Mouse (Mus musculus) CH12.LX (cell line): ENCODE measurements at regions not wholly inside any gene's neighbourhood (a gene's known extent, or its start where the extent isn't known, plus 50 kb on each side); places are given as distances from the start of the nearest gene placed in this dataset.

Experiments used
- DNase-seq: peaks from one replicate; pipeline ENCODE4 v3.0.0-alpha.2; 2013; ENCODE audit errors: extremely low read depth
- H3K27ac ChIP-seq: 2 replicates; pipeline ENCODE4 v1.5.1; 2012; ENCODE audit warnings: low read depth, mild to moderate bottlenecking, control low read depth, moderate library complexity; ENCODE audit not compliant: insufficient read depth
- H3K27me3 ChIP-seq: replicated peaks from 2 replicates; pipeline ENCODE3; 2012; ENCODE audit warnings: inconsistent platforms
- H3K36me3 ChIP-seq, 2 experiments: replicated peaks in 1 of 2; 2 replicates each; pipeline versions ENCODE3 to v1.6.1; 2012; ENCODE audit warnings: inconsistent platforms in 1 of 2, low read length in 1 of 2, mild to moderate bottlenecking in 1 of 2, mixed read lengths in 1 of 2, moderate library complexity in 1 of 2; ENCODE audit not compliant: control insufficient read depth in 1 of 2, insufficient read depth in 1 of 2
- H3K4me1 ChIP-seq, 2 experiments: 2 replicates each; pipeline ENCODE4 v1.6.1; 2012; ENCODE audit warnings: inconsistent platforms in 1 of 2, moderate library complexity in 1 of 2; ENCODE audit not compliant: insufficient read depth in 2 of 2, control insufficient read depth in 1 of 2
- H3K4me2 ChIP-seq: 2 replicates; pipeline ENCODE4 v1.6.1; 2012; ENCODE audit warnings: low read depth, mild to moderate bottlenecking, control low read depth; ENCODE audit not compliant: poor library complexity, insufficient read depth, severe bottlenecking
- H3K4me3 ChIP-seq, 3 experiments: fragments of 150-350 bp in 1 of 3; sonication (generic) in 1 of 3; replicated peaks in 1 of 3; 2 replicates each; pipeline versions ENCODE3 to v1.5.1; 2011 to 2012; ENCODE audit warnings: low read depth in 2 of 3, low read length in 2 of 3, mild to moderate bottlenecking in 2 of 3, moderate library complexity in 2 of 3, control low read depth in 1 of 3, improper control_type of control experiment in 1 of 3, inconsistent platforms in 1 of 3, mixed read lengths in 1 of 3; ENCODE audit not compliant: poor library complexity in 1 of 3
- H3K79me2 ChIP-seq: replicated peaks from 2 replicates; pipeline ENCODE4 v1.6.1; 2012; ENCODE audit warnings: mild to moderate bottlenecking, moderate library complexity; ENCODE audit not compliant: control insufficient read depth, poor library complexity, insufficient read depth, severe bottlenecking; ENCODE audit errors: extremely low read depth
- H3K9ac ChIP-seq: 2 replicates; pipeline ENCODE4 v1.6.1; 2012; ENCODE audit warnings: low read depth, mild to moderate bottlenecking, control low read depth, moderate library complexity; ENCODE audit not compliant: insufficient read depth
- H3K9me3 ChIP-seq: replicated peaks from 2 replicates; pipeline ENCODE3; 2012; ENCODE audit warnings: low read length, inconsistent platforms, mixed read lengths
- BHLHE40 ChIP-seq: IDR thresholded peaks from 2 replicates; pipeline ENCODE4 v1.6.1; 2011; ENCODE audit warnings: mild to moderate bottlenecking, low read depth, low read length, improper control_type of control experiment
- CHD1 ChIP-seq: IDR thresholded peaks from 2 replicates; pipeline ENCODE4 v1.6.1; 2012; ENCODE audit warnings: low read depth, low read length, improper control_type of control experiment, inconsistent platforms
- CTCF ChIP-seq, 2 experiments: IDR thresholded peaks in 1 of 2; conservative IDR thresholded peaks in 1 of 2; 2 replicates each; pipeline ENCODE4 v1.5.1; 2011 to 2012; ENCODE audit warnings: low read depth in 2 of 2, low read length in 2 of 2, improper control_type of control experiment in 1 of 2, inconsistent platforms in 1 of 2, mild to moderate bottlenecking in 1 of 2, moderate library complexity in 1 of 2
- GABPA ChIP-seq: IDR thresholded peaks from 2 replicates; pipeline ENCODE4 v1.6.1; 2012; ENCODE audit warnings: low read depth, low read length, improper control_type of control experiment, inconsistent platforms; ENCODE audit not compliant: insufficient replicate concordance
- HCFC1 ChIP-seq: IDR thresholded peaks from 2 replicates; pipeline ENCODE4 v1.6.1; 2012; ENCODE audit warnings: low read depth, mild to moderate bottlenecking, inconsistent platforms, low read length, improper control_type of control experiment
- KAT2A ChIP-seq: IDR thresholded peaks from 2 replicates; pipeline ENCODE4 v1.6.1; 2012; ENCODE audit warnings: low read length, improper control_type of control experiment, inconsistent platforms; ENCODE audit not compliant: insufficient replicate concordance
- MAZ ChIP-seq: IDR thresholded peaks from 2 replicates; pipeline ENCODE4 v1.6.1; 2012; ENCODE audit warnings: low read depth, mild to moderate bottlenecking, inconsistent platforms, low read length, improper control_type of control experiment, moderate library complexity
- MEF2A ChIP-seq: IDR thresholded peaks from 2 replicates; pipeline ENCODE4 v1.6.1; 2014; ENCODE audit warnings: low read depth, mild to moderate bottlenecking, inconsistent platforms, low read length, improper control_type of control experiment, borderline replicate concordance
- MYC ChIP-seq: IDR thresholded peaks from 2 replicates; pipeline ENCODE4 v1.6.1; 2011; ENCODE audit warnings: low read depth, mild to moderate bottlenecking, improper control_type of control experiment, low read length
- NELFE ChIP-seq: IDR thresholded peaks from 2 replicates; pipeline ENCODE4 v1.6.1; 2011; ENCODE audit warnings: low read depth, low read length, improper control_type of control experiment
- PAX5 ChIP-seq: IDR thresholded peaks from 2 replicates; pipeline ENCODE4 v1.6.1; 2012; ENCODE audit warnings: low read length, inconsistent platforms, mixed read lengths
- RAD21 ChIP-seq: IDR thresholded peaks from 2 replicates; pipeline ENCODE4 v1.6.1; 2011; ENCODE audit warnings: low read depth, mild to moderate bottlenecking, low read length, improper control_type of control experiment, moderate library complexity
- RCOR1 ChIP-seq: conservative IDR thresholded peaks from 2 replicates; pipeline ENCODE4 v1.6.1; 2012; ENCODE audit warnings: low read depth, mild to moderate bottlenecking, inconsistent platforms, low read length, improper control_type of control experiment
- SMC3 ChIP-seq: IDR thresholded peaks from 2 replicates; pipeline ENCODE4 v1.6.1; 2011; ENCODE audit warnings: low read depth, low read length, improper control_type of control experiment
- TBP ChIP-seq: conservative IDR thresholded peaks from 2 replicates; pipeline ENCODE4 v1.6.1; 2011; ENCODE audit warnings: low read depth, low read length, improper control_type of control experiment
- TCF12 ChIP-seq: IDR thresholded peaks from 2 replicates; pipeline ENCODE4 v1.6.1; 2014; ENCODE audit warnings: low read depth, mild to moderate bottlenecking, inconsistent platforms, low read length, improper control_type of control experiment
- USF2 ChIP-seq: conservative IDR thresholded peaks from 2 replicates; pipeline ENCODE4 v1.6.1; 2011; ENCODE audit warnings: low read depth, low read length, improper control_type of control experiment
- ZMIZ1 ChIP-seq: IDR thresholded peaks from 2 replicates; pipeline ENCODE4 v1.6.1; 2012; ENCODE audit warnings: low read depth, mild to moderate bottlenecking, inconsistent platforms, low read length, improper control_type of control experiment
- ZNF384 ChIP-seq: IDR thresholded peaks from 2 replicates; pipeline ENCODE4 v1.6.1; 2012; ENCODE audit warnings: low read depth, low read length, improper control_type of control experiment, inconsistent platforms
- dilution Hi-C: fragments of 300-500 bp; cut with MboI; formaldehyde crosslinking; loops from 2 replicates; pipeline ENCODE4 v1.14.3; 2020; ENCODE audit warnings: low sequenced_read_pairs; ENCODE audit not compliant: extremely low pct_unique_long_range_greater_than_20kb, extremely low pct_ligation_motif_present
- in situ Hi-C: fragments of 300-500 bp; cut with MboI; formaldehyde crosslinking; loops from 3 replicates; pipeline ENCODE4 v1.14.3; 2019; ENCODE audit warnings: low sequenced_read_pairs, low pct_ligation_motif_present, low pct_unique_long_range_greater_than_20kb, mixed read lengths

GRCm38 (mm10) chr7:84777696-84778095 lies 75.7 kb upstream of the Olfr291 start:
- no peak overlapping the region for H3K27ac ChIP-seq
- no peak overlapping the region for H3K9ac ChIP-seq
- dilution Hi-C loops (no loop called here), in situ Hi-C loops (loop anchor here (10.0 to 25.0 kb wide), 2 partner anchors 183 to 340 kb away; no protein-coding TSS in a partner anchor)
- H3K4me2 ChIP-seq, result no peak overlapping the region
- H3K4me1 ChIP-seq, result peaks cover 0 to 9% of the 10 kb centered on the region in 2 experiments; a peak in 2 of 4 replicates
- DNase-seq, result peak; percentile 18
- TF ChIP-seq TCF12, result no peak
- peak; percentile 68 for TF ChIP-seq SMC3
- no peak for TF ChIP-seq USF2
- peak in 1 of 2 experiments; percentile 65; a peak in 2 of 4 replicates for TF ChIP-seq CTCF (conservative IDR thresholded peaks at IDR 0.05 in 1 of 2, IDR thresholded peaks at IDR 0.05 in 1 of 2; ENCODE audit: low read depth in 2 of 2, low read length in 2 of 2)
- TF ChIP-seq MYC, result no peak
- TF ChIP-seq CHD1, result no peak
- no peak for TF ChIP-seq GABPA
- TF ChIP-seq RAD21, result peak; percentile 58
- no peak for TF ChIP-seq NELFE
- H3K27me3 ChIP-seq, result no peaks in the 10 kb centered on the region
- H3K79me2 ChIP-seq, result no peaks in the 10 kb centered on the region
- H3K36me3 ChIP-seq, result no peaks in the 10 kb centered on the region
- no peak overlapping the region for H3K4me3 ChIP-seq
- no peaks in the 10 kb centered on the region for H3K9me3 ChIP-seq

- in situ Hi-C loops, result no loop called here
- no peaks in the 10 kb centered on the region for H3K36me3 ChIP-seq
- no peak for TF ChIP-seq SMC3
- TF ChIP-seq PAX5, result no peak
- TF ChIP-seq BHLHE40, result no peak
- no peak for TF ChIP-seq TBP
- TF ChIP-seq MAZ, result no peak
- TF ChIP-seq KAT2A, result no peak
- no peak for TF ChIP-seq RCOR1
- no peak for TF ChIP-seq HCFC1
- no peak for TF ChIP-seq ZMIZ1
- TF ChIP-seq MEF2A, result no peak
- no peak for TF ChIP-seq ZNF384
- TF ChIP-seq, all 38 proteins: peak for 0
- Histone ChIP-seq H3K27ac (no peak overlapping the region), H3K4me1 (no peaks in the 10 kb centered on the region), H3K4me2 (no peak overlapping the region), H3K9ac (no peak overlapping the region), H3K27me3 (no peaks in the 10 kb centered on the region), H3K4me3 (no peak overlapping the region), H3K9me3 (peaks cover 2% of the 10 kb centered on the region), H3K79me2 (no peaks in the 10 kb centered on the region)
- DNase-seq, result no peak
- dilution Hi-C loops, result no loop called here
Observed at GRCm38 (mm10) chr7:84756261-84756660, 66.5 kb upstream of the Zfand6 start.
